Mouse (Mus musculus) neural tube, embryonic 12.5 days (tissue): Measurements from ENCODE around the gene Gm20388. TPM values are rescaled to one million over a fixed set of nuclear protein-coding genes. Genes with fewer than 3 reads are reported as not detected.

Source experiments
- ATAC-seq: fragments of 200-750 bp; cut with Nextera tagmentation; 2 replicates; pipeline ENCODE4 v1.8.0; 2017; ENCODE audit warnings: low read depth, mild to moderate bottlenecking, moderate TSS enrichment, moderate library complexity; ENCODE audit not compliant: low FRiP score
- H3K27ac ChIP-seq: fragments of 300-500 bp; sonication (generic); 2 replicates; pipeline ENCODE4 v1.5.1; 2016
- H3K27me3 ChIP-seq: fragments of 300-500 bp; sonication (generic); replicated peaks from 2 replicates; pipeline ENCODE4 v1.6.1; 2016; ENCODE audit warnings: mild to moderate bottlenecking
- H3K36me3 ChIP-seq: fragments of 300-500 bp; sonication (generic); 2 replicates; pipeline ENCODE4 v1.6.1; 2016; ENCODE audit warnings: mild to moderate bottlenecking
- H3K4me1 ChIP-seq: fragments of 300-500 bp; sonication (generic); 2 replicates; pipeline ENCODE4 v1.6.1; 2016
- H3K4me2 ChIP-seq: fragments of 300-500 bp; sonication (generic); replicated peaks from 2 replicates; pipeline ENCODE4 v1.6.1; 2016; ENCODE audit warnings: mild to moderate bottlenecking
- H3K4me3 ChIP-seq: fragments of 300-500 bp; sonication (generic); 2 replicates; pipeline ENCODE4 v1.5.1; 2016
- H3K9ac ChIP-seq: fragments of 300-500 bp; sonication (generic); 2 replicates; pipeline ENCODE4 v1.6.1; 2016; ENCODE audit warnings: mild to moderate bottlenecking
- H3K9me3 ChIP-seq: fragments of 300-500 bp; sonication (generic); 2 replicates; pipeline ENCODE4 v1.6.1; 2016; ENCODE audit warnings: mild to moderate bottlenecking
- WGBS: fragments of 180-500 bp; shearing (Covaris S2); methylation state at CpG from one replicate; pipeline ENCODE4 v1.1.7; 2016; 5-methylcytosine and 5-hydroxymethylcytosine counted together
- polyA plus RNA-seq: library from polyadenylated mRNA; unstranded; fragments of >200 nt; fragmentation: Nextera tagmentation; extraction: Ambion mirVana; gene quantifications from 2 replicates; pipeline ENCODE4 v1.2.1, GENCODE M21; 2016

Gene Gm20388
- polyA plus RNA-seq, 1 experiment from 2014 or later = not detected

- no peaks in the 10 kb centered on the region for H3K9me3 ChIP-seq
- no peak overlapping the region for H3K27ac ChIP-seq
- H3K36me3 ChIP-seq = no peaks in the 10 kb centered on the region
- H3K9ac ChIP-seq = no peak overlapping the region
- no peak overlapping the region for H3K4me2 ChIP-seq
- no peak overlapping the region for H3K4me3 ChIP-seq
- ATAC-seq = no peak
- 0 out of 2 replicates have a peak, but pooled peaks cover 4% of the 10 kb centered on the region for H3K4me1 ChIP-seq
- 76% methylated on average over 7 of the region's 7 CpGs for WGBS
- H3K27me3 ChIP-seq = no peaks in the 10 kb centered on the region
Measured at GRCm38 (mm10) chr8:123671454-123671853, 3760.8 kb downstream of the Gm20388 start.

DNA sequence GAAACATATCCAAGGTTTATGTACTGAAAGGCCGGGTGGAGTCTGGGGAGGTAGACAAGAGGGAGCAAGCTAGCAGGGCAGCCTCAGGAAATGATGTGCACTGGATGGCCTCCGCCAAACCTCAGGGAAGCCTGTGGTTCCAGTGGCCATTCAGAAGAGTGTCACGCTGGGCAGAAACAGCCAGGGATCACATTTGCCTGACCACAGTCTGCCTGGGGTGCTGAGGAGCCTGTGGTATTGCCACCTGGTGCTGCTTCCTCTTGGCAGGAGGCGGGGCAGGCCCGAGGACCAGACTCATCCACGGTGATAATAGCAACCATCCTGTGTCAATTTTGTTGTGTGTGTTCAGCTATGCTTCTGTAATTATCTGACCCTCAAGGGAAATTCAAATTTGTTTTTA lies 3762.0 kb downstream of the Gm20388 start:
- ATAC-seq = no peak
- Histone ChIP-seq H3K4me3 (no peak overlapping the region), H3K36me3 (no peaks in the 10 kb centered on the region), H3K27me3 (no peaks in the 10 kb centered on the region), H3K4me2 (no peak overlapping the region), H3K4me1 (0 out of 2 replicates have a peak, but pooled peaks cover 4% of the 10 kb centered on the region), H3K9me3 (no peaks in the 10 kb centered on the region), H3K9ac (no peak overlapping the region), H3K27ac (no peak overlapping the region)
- 69% methylated on average over 6 of the region's 6 CpGs for WGBS

- H3K9ac ChIP-seq = no peak overlapping the region
- no peak for ATAC-seq
- no peaks in the 10 kb centered on the region for H3K36me3 ChIP-seq
- no peaks in the 10 kb centered on the region for H3K4me1 ChIP-seq
- H3K9me3 ChIP-seq = no peaks in the 10 kb centered on the region
- no peak overlapping the region for H3K4me2 ChIP-seq
- no peaks in the 10 kb centered on the region for H3K27me3 ChIP-seq
- H3K4me3 ChIP-seq = no peak overlapping the region
- no peak overlapping the region for H3K27ac ChIP-seq
- 70% methylated on average over 5 of the region's 5 CpGs for WGBS
Measured at GRCm38 (mm10) chr8:123675611-123676010, 3765.0 kb downstream of the Gm20388 start.

DNA sequence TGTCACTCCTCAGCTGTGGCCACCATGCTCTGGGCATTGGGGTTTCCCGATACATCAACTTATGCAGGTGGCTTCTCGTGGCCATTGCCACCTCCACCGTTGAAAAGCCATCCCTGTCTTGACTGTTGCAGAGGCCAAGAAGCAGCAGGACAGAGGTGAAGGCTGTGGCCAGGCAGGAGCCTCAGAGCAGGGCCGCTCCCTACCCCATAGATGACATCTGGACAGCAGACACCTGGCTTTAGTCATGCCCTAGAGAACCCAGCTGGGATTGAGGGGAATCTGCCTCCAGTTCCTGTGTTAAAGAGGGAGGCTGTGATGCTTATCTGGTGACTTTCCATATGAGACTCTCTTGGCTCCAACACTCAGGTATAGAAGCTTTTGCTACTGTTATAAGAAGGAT lies 3767.7 kb downstream of the Gm20388 start:
- Histone ChIP-seq H3K27me3 (no peaks in the 10 kb centered on the region), H3K4me1 (0 out of 2 replicates have a peak, but pooled peaks cover 5% of the 10 kb centered on the region), H3K27ac (no peak overlapping the region), H3K4me3 (no peak overlapping the region), H3K9me3 (no peaks in the 10 kb centered on the region), H3K4me2 (no peak overlapping the region), H3K36me3 (no peaks in the 10 kb centered on the region), H3K9ac (no peak overlapping the region)
- no peak for ATAC-seq
- WGBS = 90% methylated on average over 4 of the region's 4 CpGs

DNA sequence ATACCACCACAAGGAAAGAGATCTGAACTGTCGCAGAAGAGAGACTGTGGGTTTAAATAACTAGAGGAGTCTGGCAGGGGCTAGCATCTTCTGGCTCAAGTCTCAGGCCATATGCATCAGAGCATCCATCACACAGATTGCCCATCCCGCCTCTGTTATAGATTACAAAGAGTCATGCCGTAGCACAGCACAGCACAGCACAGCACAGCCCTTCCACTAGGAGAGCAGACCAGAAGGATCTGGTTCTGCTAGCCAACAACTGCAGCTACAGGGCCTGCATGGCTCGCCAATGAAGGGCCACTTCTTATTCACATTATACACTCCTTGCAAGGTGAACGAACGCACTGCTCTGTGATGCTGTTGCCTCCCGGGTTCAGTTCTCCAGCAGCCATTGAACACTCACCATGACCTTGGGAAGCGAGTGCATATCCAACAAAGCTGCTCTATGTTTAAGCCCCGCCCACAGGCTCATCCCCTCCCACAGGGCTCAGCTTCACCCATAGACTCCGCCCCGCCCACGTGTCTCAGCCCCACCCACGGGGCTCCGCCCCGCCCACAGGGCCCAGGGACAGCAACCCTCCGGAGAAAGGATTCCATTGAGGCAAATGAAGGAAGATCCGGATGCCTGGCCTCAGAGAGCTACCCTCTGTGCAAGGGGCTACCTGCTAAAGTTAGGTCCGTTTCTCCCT lies 3771.6 kb downstream of the Gm20388 start:
- Histone ChIP-seq H3K36me3 (no peaks in the 10 kb centered on the region), H3K27me3 (no peaks in the 10 kb centered on the region), H3K27ac (no peak overlapping the region), H3K4me3 (no peak overlapping the region), H3K4me2 (peak overlapping the region; percentile 38), H3K9ac (no peak overlapping the region), H3K9me3 (no peaks in the 10 kb centered on the region), H3K4me1 (0 out of 2 replicates have a peak, but pooled peaks cover 5% of the 10 kb centered on the region)
- ATAC-seq = peak; percentile 48; the same call in 1 of the 2 replicates
- 18% methylated on average over 18 of the region's 18 CpGs for WGBS

DNA sequence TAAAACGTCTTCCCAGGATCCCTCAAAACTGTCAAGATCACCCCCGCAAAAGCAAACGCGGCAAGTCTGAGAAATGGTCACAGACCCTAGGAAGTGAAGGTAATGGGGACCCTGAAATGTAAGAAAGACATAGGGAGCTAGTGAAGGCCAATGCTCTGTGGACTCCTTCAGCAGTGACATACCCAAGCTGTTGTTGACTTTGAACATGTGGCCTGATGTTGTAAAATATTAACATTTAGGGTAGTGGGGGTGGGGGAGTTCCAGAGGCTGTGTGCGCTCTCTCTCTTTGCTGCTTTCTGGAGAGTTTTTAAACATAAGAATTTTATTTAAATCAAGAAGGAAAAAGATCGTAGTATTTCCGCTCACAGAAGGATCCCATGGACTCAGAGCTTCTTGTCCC lies 3772.7 kb downstream of the Gm20388 start:
- no peak overlapping the region for H3K9ac ChIP-seq
- H3K4me1 ChIP-seq = 0 out of 2 replicates have a peak, but pooled peaks cover 5% of the 10 kb centered on the region
- no peaks in the 10 kb centered on the region for H3K9me3 ChIP-seq
- no peak for ATAC-seq
- no peak overlapping the region for H3K4me2 ChIP-seq
- no peak overlapping the region for H3K4me3 ChIP-seq
- no peak overlapping the region for H3K27ac ChIP-seq
- H3K36me3 ChIP-seq = no peaks in the 10 kb centered on the region
- 65% methylated on average over 7 of the region's 7 CpGs for WGBS
- no peaks in the 10 kb centered on the region for H3K27me3 ChIP-seq

DNA sequence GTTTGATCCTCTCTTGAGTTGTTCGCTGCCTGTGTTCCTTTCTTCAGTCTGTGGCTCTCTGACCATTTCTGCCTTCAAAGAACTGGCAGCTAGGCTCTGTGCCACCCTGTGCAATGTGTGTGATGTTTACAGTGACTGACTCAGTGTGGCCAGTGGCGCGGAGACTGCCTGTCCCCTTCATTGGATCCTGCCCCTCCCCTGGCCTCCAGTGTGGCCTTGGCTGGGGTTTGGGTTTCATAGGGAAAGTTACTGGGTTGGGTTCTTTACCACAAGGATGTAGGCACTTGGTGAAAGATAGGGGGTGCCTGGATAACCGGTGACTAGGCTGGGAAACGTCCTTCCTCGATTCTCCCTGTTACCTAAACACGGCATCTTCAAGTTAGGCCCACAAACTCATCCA lies 3774.2 kb downstream of the Gm20388 start:
- Histone ChIP-seq H3K4me1 (0 out of 2 replicates have a peak, but pooled peaks cover 5% of the 10 kb centered on the region), H3K27me3 (no peaks in the 10 kb centered on the region), H3K27ac (no peak overlapping the region), H3K36me3 (no peaks in the 10 kb centered on the region), H3K4me3 (no peak overlapping the region), H3K9ac (no peak overlapping the region), H3K4me2 (no peak overlapping the region), H3K9me3 (no peaks in the 10 kb centered on the region)
- ATAC-seq = no peak
- WGBS = 89% methylated on average over 7 of the region's 7 CpGs

GRCm38 (mm10) chr8:123685477-123685876 lies 3774.8 kb downstream of the Gm20388 start:
- no peak overlapping the region for H3K27ac ChIP-seq

GRCm38 (mm10) chr8:123687826-123688225 lies 3777.2 kb downstream of the Gm20388 start:
- no peak overlapping the region for H3K9ac ChIP-seq
- no peak overlapping the region for H3K4me2 ChIP-seq
- H3K4me1 ChIP-seq = no peaks in the 10 kb centered on the region
- H3K9me3 ChIP-seq = no peaks in the 10 kb centered on the region
- no peak overlapping the region for H3K27ac ChIP-seq
- H3K36me3 ChIP-seq = no peaks in the 10 kb centered on the region
- H3K4me3 ChIP-seq = no peak overlapping the region
- 62% methylated on average over 4 of the region's 4 CpGs for WGBS
- ATAC-seq = no peak
- H3K27me3 ChIP-seq = no peaks in the 10 kb centered on the region

More at GRCm38 (mm10) chr8:123685477-123685876, 3774.8 kb downstream of the Gm20388 start:
- ATAC-seq = no peak
- H3K4me3 ChIP-seq = no peak overlapping the region
- H3K27me3 ChIP-seq = no peaks in the 10 kb centered on the region
- H3K9ac ChIP-seq = no peak overlapping the region
- H3K4me1 ChIP-seq = 0 out of 2 replicates have a peak, but pooled peaks cover 5% of the 10 kb centered on the region
- no peaks in the 10 kb centered on the region for H3K9me3 ChIP-seq
- H3K4me2 ChIP-seq = no peak overlapping the region
- no peaks in the 10 kb centered on the region for H3K36me3 ChIP-seq
- WGBS = 54% methylated on average over 4 of the region's 4 CpGs

DNA sequence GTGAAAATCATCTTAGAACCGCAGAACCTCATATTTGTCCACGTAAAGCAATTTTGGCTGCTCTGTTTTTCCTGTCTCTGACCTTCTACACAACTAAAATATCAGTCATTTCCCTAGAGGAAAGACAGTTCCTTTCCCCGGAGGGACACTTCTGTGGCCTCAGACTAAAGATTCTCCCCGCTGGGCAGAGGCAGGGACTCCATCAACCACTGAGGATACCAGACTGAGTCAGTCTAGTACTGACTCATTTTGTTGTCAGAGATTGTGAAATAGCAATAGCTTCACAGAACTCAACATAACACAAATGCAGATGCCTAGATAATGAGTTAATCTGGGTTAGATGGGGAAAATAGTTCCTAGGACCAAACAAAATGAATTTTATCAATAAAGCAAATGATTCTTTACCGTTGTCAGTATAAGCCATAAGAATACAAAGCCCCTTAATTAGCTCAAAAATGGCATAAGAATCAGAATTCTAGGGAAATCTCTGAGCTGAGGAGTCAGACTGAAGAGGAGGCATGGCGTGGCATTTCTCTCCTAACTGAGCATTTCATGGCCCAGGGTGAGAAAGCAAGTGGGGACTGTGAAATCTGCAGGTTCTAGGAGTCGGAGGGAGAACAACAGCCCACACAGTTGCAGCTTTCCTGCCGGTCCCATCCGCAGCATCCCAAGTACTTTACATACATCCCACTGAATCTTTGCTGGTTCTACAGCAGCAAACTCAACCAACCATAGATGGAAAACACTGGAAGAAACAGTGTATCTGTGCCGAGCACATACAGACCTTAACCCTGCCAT lies 3781.7 kb downstream of the Gm20388 start:
- no peak for ATAC-seq
- Histone ChIP-seq H3K27me3 (no peaks in the 10 kb centered on the region), H3K36me3 (no peaks in the 10 kb centered on the region), H3K4me1 (no peaks in the 10 kb centered on the region), H3K9me3 (no peaks in the 10 kb centered on the region), H3K4me3 (no peak overlapping the region), H3K27ac (no peak overlapping the region), H3K4me2 (no peak overlapping the region), H3K9ac (no peak overlapping the region)
- 90% methylated on average over 10 of the region's 10 CpGs for WGBS

DNA sequence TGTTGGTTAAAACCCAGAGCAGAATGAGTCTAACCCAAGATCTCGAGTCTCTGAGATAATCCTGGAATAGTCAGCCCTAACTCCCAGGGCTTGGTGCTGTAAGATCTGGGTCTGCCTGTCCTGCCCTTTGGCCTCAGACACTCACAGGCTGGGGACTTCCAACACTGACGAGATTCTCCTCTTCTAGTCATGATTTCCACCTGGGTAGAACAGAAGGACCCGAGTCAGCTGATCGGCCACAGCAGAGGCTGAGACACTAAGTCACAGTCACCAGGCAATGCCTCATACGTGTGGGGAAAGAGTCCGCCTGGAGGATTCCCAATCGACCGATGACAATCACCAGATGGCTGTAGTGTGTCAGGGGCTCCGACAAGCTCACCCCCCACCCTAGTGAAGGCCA lies 3785.5 kb downstream of the Gm20388 start:
- Histone ChIP-seq H3K27me3 (no peaks in the 10 kb centered on the region), H3K9ac (no peak overlapping the region), H3K4me1 (no peaks in the 10 kb centered on the region), H3K36me3 (no peaks in the 10 kb centered on the region), H3K4me3 (no peak overlapping the region), H3K4me2 (no peak overlapping the region), H3K9me3 (no peaks in the 10 kb centered on the region), H3K27ac (no peak overlapping the region)
- no peak for ATAC-seq
- WGBS = 79% methylated on average over 9 of the region's 9 CpGs

GRCm38 (mm10) chr8:123697329-123697728 lies 3786.7 kb downstream of the Gm20388 start:
- Histone ChIP-seq H3K36me3 (no peaks in the 10 kb centered on the region), H3K4me3 (no peak overlapping the region), H3K4me1 (0 out of 2 replicates have a peak, but pooled peaks cover 2% of the 10 kb centered on the region), H3K27ac (no peak overlapping the region), H3K9ac (no peak overlapping the region), H3K27me3 (no peaks in the 10 kb centered on the region), H3K9me3 (no peaks in the 10 kb centered on the region), H3K4me2 (no peak overlapping the region)
- 76% methylated on average over 5 of the region's 5 CpGs for WGBS
- no peak for ATAC-seq
